Mouse (Mus musculus): ENCODE data around the gene Gse1.
A peak's percentile ranks its signal among the peaks of the same experiment; 100 is the strongest.
"Not testable (repeated sequence)": the region's sequence is repeated elsewhere in the genome, so short reads cannot be mapped to it uniquely, and the experiment has no call there.

The Gse1 gene

DNA sequence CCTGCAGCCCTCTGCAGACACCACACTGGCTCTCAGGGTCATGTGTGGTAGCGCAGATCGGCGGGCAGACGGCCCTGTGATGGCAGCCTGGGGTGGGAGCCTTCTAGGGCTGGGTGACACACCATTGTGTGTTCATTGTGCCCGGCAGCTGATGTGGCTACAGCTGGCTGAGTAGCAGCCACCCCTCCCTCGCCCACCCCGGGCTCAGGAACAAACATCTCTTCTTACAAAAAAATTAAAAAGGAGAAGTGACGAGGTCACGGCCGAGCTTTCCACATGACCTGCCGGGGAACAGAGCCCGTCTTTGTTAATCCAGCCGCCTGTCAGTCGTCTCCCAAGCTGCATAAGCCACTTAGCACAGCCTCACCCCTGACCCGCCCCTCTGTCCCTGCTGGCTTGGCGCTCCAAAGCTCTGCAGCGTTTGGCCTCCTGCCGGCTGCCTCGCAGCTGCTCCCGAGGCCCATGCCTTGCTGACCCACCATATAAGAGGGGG lies 94.7 kb downstream of the Gse1 start:
- DNase-seq (ENCODE audit: low spot score in 2 of 2) = peak; percentile 37 to 60

DNA sequence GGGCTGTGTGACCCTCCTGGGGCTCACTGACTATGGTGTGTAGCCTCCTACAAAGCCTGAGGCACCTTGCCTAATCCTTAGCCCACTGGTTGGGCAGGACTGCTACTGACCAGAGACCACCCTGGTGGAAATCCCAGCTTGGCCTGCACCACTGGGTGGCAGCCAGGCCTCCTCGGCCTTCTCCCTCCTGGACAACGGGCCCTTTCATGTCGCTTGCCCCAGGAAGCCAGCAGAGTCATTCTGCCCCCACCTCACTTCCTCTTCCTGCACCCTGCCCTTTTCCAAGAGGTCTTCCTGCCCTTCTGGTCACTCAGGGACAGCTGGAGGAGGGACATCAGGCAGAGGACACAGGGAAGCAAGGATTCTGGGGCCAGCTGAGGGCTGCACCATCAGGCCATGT lies 96.3 kb downstream of the Gse1 start:
- DNase-seq (ENCODE audit: low spot score in 2 of 2) = peak; percentile 39 to 69

DNA sequence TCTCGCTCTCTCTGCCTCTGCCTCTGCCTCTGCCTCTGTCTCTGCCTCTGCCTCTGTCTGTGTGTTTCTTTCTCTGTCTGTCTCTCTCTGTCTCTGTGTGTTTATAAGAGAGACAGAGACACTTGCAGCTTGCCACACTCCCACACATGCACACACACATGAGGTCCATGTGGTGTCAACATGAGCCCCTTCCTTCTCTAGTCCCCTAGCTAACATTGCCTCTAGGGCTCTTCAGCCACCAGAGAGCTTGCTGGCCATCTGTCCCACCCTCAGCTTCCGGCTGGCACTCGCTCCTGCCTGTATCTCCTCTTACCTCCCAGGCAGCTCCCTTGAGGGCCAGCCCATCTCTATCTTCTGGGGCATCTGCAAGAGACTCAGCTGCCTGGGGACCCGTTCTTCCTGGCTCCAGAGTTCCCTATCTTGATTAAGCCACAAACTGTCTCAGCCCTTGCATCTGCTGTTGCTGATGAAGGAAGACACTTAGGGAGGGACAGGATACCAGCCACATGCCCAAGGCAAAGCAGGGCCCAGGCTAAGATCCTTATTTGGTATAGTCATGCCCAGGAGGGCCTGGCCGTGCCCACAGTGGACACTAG lies 97.0 kb downstream of the Gse1 start:
- no peak for DNase-seq (ENCODE audit: low spot score in 2 of 2)

- no peak for DNase-seq (ENCODE audit: low spot score in 2 of 2)
These were observed 98.9 kb downstream of the Gse1 start for GRCm38 (mm10) chr8:120327131-120327554.

DNA sequence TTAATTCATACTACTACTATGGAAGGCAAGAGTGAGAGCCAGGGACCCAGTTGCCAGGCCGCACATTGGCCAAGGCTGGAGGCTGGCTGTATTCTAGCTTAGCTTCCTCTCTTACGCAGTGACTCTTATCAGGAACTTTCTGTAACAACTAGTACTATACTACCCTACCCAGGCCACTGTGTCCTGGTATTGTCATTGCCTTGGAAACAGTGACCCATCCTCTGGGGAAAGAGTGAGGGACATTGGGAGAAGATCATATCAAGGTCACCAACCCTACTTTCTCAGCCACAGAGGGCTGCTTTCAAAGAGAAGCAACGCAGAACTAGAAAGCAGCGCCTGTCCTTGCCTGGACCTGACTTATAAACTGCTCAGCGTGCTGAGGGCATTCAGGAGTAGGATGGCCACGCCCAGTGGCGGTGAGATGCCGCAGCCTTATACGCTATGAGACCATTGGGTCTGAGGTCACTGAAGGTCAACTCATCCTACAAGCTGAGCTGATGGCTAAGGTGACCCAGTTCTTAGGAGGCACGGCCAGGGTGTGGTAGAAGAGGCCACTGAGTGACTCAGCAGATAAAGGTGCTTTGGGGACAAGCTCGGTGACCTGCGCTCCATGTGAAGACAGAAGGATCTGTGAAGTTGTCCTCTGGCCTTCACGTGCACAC lies 100.2 kb downstream of the Gse1 start:
- no peak for DNase-seq (ENCODE audit: low spot score in 2 of 2)

- no peak for DNase-seq (ENCODE audit: low spot score in 2 of 2)
These were observed 100.9 kb downstream of the Gse1 start for GRCm38 (mm10) chr8:120329030-120329748.

DNA sequence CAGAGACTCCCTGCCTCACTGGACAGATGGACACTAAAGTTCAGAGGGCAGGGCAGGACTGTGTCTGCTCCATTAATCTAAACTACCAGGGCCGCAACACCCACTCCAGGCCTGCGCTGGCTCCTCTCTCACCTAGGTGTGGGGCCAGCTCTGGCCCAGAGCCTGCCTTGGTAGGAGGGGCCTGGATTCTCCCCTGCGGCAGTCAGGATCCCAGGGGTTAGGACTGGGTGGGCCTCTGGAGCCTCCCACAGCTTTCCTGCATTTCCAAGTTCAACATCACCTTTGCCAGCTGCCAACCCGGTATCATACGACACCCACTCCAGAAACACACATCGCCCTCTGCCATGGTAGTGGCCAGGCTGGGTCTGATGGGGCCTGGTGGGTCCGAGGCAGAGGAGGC lies 102.8 kb downstream of the Gse1 start:
- DNase-seq (ENCODE audit: low spot score in 2 of 2) = no peak

DNA sequence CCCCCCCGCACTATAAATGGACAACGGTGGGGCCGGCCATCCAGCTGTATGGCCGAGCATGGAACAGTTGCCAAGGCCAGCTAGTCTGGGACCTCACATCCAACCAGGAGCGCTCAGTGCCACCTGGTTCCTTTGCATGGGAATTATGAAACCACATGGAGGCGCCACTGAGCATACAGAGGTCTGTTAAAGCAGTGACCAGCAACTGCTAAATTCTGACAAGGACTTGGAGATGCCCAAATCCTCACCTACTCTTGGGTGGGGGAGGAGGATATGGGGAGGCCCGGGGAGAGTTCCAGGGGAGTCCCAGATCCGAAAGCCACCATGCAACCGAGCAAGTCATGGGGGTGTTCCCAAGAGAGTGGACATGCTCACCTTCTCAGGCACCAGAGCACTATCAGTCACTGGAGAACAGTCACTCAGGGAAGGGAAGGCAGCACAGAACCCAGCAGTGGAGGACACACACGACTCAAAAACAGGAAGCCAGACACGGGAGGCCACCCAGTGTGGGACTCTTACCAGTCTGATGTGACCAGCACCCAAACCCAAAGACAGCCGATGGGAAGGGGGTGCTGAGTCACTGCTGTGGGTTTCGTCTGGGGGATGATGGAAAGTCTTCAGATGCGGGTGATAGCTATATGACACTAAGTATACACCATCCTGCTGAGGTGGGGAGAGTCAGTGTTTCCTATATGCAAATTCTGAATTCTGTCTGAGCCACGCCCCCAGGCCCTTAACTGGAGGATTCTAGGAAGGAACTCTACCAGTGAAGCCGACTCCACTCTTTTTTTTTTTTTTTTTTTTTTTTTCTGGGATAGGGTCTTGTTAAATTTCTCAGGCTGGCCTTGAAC lies 104.3 kb downstream of the Gse1 start:
- DNase-seq (ENCODE audit: low spot score in 2 of 2) = no peak

GRCm38 (mm10) chr8:120333681-120334080 lies 105.4 kb downstream of the Gse1 start:
- DNase-seq (ENCODE audit: low spot score in 2 of 2) = no peak

- not testable (repeated sequence) for DNase-seq (ENCODE audit: low spot score in 2 of 2)
These were observed 106.0 kb downstream of the Gse1 start for GRCm38 (mm10) chr8:120334261-120334660.

- DNase-seq (ENCODE audit: low spot score in 2 of 2) = no peak
These were observed 106.6 kb downstream of the Gse1 start for GRCm38 (mm10) chr8:120334878-120335261.

DNA sequence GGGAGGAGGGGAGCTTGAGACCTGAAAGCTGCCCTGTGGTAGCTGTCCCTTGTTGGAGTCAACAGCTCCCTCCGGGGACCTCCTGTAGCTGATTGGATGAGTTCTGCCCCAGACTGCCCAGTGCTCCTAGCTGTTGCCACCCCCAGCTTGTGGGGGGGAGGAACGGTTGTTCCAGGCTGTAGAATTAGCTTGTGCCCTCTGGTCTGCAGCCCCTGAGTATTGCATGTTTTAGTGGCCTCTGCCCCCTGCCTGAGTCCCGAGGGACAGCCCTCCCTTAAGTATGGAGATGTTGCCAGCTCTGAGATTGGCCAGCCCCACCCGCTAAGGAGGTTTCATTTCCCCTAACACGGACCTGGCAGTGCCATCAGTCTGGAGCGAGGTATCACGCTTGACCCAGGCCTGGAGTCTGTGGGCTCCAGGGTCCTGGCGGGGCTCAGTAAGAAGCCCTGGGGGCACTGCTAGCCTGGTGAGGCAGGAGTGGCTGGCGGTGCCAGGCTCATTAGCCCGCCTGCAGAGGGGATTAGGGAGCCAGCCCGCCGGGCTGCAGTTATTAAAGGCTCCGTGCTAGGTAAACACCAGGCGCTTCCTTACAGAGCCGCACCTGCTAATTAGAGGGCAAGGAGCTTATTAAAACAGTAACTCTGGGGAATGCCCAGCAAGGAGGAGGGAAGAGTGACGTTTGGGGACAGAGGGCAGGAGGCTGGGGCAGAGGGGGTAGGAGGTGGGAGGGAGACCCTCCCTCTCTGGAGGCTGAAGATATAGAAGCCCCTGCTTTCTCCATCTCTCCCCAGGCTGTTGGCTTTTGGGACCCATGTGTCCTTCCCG lies 107.2 kb downstream of the Gse1 start:
- DNase-seq (ENCODE audit: low spot score in 2 of 2) = peak in 1 of 2 experiments; percentile 34

- no peak for DNase-seq (ENCODE audit: low spot score in 2 of 2)
These were observed 107.8 kb downstream of the Gse1 start for GRCm38 (mm10) chr8:120336087-120336380.

GRCm38 (mm10) chr8:120336909-120337555 lies 108.8 kb downstream of the Gse1 start:
- no peak for DNase-seq (ENCODE audit: low spot score in 2 of 2)

- DNase-seq (ENCODE audit: low spot score in 2 of 2) = no peak
These were observed 109.4 kb downstream of the Gse1 start for GRCm38 (mm10) chr8:120337627-120338026.

GRCm38 (mm10) chr8:120338678-120339077 lies 110.4 kb downstream of the Gse1 start:
- DNase-seq (ENCODE audit: low spot score in 2 of 2) = no peak

- DNase-seq (ENCODE audit: low spot score in 2 of 2) = no peak
These were observed 111.5 kb downstream of the Gse1 start for GRCm38 (mm10) chr8:120339743-120340142.

DNA sequence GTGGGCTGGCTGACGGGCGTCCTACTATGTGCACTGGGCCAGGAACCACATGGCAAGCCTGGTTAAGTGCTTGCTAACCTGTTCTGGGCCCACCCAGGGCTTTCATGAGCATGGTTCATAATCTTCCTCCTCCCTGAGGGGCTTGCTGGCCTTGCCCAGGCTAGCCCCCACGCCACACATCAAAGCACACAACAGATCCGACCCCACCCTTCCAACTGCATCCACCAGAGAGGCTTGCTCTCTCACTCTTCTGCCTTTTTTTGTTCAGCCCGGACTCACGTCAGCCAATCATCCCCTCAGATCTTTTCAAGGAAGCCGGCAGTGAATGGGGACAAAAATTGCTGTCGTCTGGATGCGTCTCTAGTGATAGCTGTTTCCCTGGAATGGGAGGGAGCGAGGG lies 112.9 kb downstream of the Gse1 start:
- no peak for DNase-seq (ENCODE audit: low spot score in 2 of 2)

- DNase-seq (ENCODE audit: low spot score in 2 of 2) = no peak
These were observed 114.7 kb downstream of the Gse1 start for GRCm38 (mm10) chr8:120342847-120343548.

DNA sequence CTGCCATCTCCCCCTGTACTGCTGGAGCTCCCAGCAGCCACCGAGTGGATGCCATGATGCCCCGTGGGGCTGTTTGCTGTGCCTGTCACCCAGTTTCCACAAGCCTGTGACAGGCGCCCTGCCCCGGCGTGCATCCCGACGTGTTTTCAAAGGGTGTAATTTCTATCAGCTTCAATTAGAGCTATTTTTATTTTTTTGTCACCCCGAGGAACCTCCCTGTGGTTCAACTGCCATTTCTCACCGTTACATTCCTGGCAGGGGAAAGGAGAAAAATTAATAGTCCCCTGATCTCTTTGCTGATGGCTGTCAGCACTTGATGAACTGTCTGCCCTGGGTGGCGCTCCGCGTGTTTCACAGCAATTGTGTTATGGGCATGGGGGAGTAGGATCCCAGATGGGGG lies 115.3 kb downstream of the Gse1 start:
- no peak for DNase-seq (ENCODE audit: low spot score in 2 of 2)
